Mouse (Mus musculus): ENCODE measurements around the gene Cyp26b1.
"Not testable (repeated sequence)": the region's sequence is repeated elsewhere in the genome, so short reads cannot be mapped to it uniquely, and the experiment has no call there.

The Cyp26b1 gene

GRCm38 (mm10) chr6:84593693-84594092, at the start of gene Cyp26b1:
Cyp26b1 (minus strand) TSS chr6:84593908.
- DNase-seq, result no peak

- DNase-seq, result no peak
These were observed 47.3 kb upstream of the Cyp26b1 start for GRCm38 (mm10) chr6:84641062-84641431.

- no peak for DNase-seq
These were observed 46.8 kb upstream of the Cyp26b1 start for GRCm38 (mm10) chr6:84640324-84641061.

GRCm38 (mm10) chr6:84638206-84638605, 44.5 kb upstream of the Cyp26b1 start:
- DNase-seq, result peak; percentile 16 to 17

GRCm38 (mm10) chr6:84631588-84631987, 37.9 kb upstream of the Cyp26b1 start:
- DNase-seq, result no peak

GRCm38 (mm10) chr6:84630276-84630675, 36.6 kb upstream of the Cyp26b1 start:
- DNase-seq, result no peak

- DNase-seq, result no peak
These were observed 35.1 kb upstream of the Cyp26b1 start for GRCm38 (mm10) chr6:84628831-84629230.

GRCm38 (mm10) chr6:84626398-84626797, 32.7 kb upstream of the Cyp26b1 start:
- DNase-seq, result no peak

- DNase-seq, result no peak
These were observed 25.5 kb upstream of the Cyp26b1 start for GRCm38 (mm10) chr6:84619166-84619565.

- no peak for DNase-seq
These were observed 23.3 kb upstream of the Cyp26b1 start for GRCm38 (mm10) chr6:84617051-84617450.

- DNase-seq, result no peak
These were observed 22.9 kb upstream of the Cyp26b1 start for GRCm38 (mm10) chr6:84616586-84616985.

GRCm38 (mm10) chr6:84613561-84613960, 19.9 kb upstream of the Cyp26b1 start:
- DNase-seq, result no peak

GRCm38 (mm10) chr6:84601136-84601889, 7.6 kb upstream of the Cyp26b1 start:
- DNase-seq, result no peak

- DNase-seq, result not testable (repeated sequence)
These were observed 5.6 kb upstream of the Cyp26b1 start for GRCm38 (mm10) chr6:84599296-84599695.

- no peak for DNase-seq
These were observed 5.0 kb upstream of the Cyp26b1 start for GRCm38 (mm10) chr6:84598725-84599124.

- no peak for DNase-seq
These were observed 918 bp upstream of the Cyp26b1 start for GRCm38 (mm10) chr6:84594626-84595025.

- no peak for DNase-seq
These were observed 2.6 kb downstream of the Cyp26b1 start for GRCm38 (mm10) chr6:84590961-84591745.

- DNase-seq, result peak; percentile 83 to 88
These were observed 3.7 kb downstream of the Cyp26b1 start for GRCm38 (mm10) chr6:84589742-84590686.

- DNase-seq, result peak; percentile 23 to 33
These were observed 4.6 kb downstream of the Cyp26b1 start for GRCm38 (mm10) chr6:84588895-84589652.

GRCm38 (mm10) chr6:84588221-84588894, 5.3 kb downstream of the Cyp26b1 start:
- peak in 1 of 2 experiments; percentile 1 for DNase-seq

All from cerebellum, postnatal 36 days (tissue).